Mouse (Mus musculus) lung, embryonic 16.5 days (tissue): ENCODE data around the gene Zfp385b. TPM values are rescaled to one million over a fixed set of nuclear protein-coding genes. Genes with fewer than 3 reads are reported as not detected.

Experiments
- ATAC-seq: fragments of 200-750 bp; cut with Nextera tagmentation; 2 replicates; pipeline ENCODE4 v1.8.0; 2017; ENCODE audit warnings: low read depth, mild to moderate bottlenecking, moderate library complexity
- H3K27ac ChIP-seq: fragments of 300-500 bp; sonication (generic); 2 replicates; pipeline ENCODE4 v1.5.1; 2014; ENCODE audit warnings: mild to moderate bottlenecking, control low read depth, low read length
- H3K27me3 ChIP-seq: fragments of 300-500 bp; sonication (generic); 2 replicates; pipeline ENCODE4 v1.6.1; 2014; ENCODE audit warnings: low read depth, low read length, mixed read lengths; ENCODE audit not compliant: control insufficient read depth, insufficient read depth
- H3K36me3 ChIP-seq: fragments of 300-500 bp; sonication (generic); 2 replicates; pipeline ENCODE4 v1.6.1; 2014; ENCODE audit warnings: low read length; ENCODE audit not compliant: control insufficient read depth, insufficient read depth
- H3K4me1 ChIP-seq: fragments of 300-500 bp; sonication (generic); replicated peaks from 2 replicates; pipeline ENCODE4 v1.6.1; 2014; ENCODE audit warnings: low read length, mixed read lengths; ENCODE audit not compliant: control insufficient read depth, insufficient read depth
- H3K4me2 ChIP-seq: fragments of 300-500 bp; sonication (generic); 2 replicates; pipeline ENCODE4 v1.6.1; 2014; ENCODE audit warnings: low read depth, low read length, control low read depth
- H3K4me3 ChIP-seq: fragments of 300-500 bp; sonication (generic); 2 replicates; pipeline ENCODE4 v1.5.1; 2014; ENCODE audit warnings: mild to moderate bottlenecking, low read length, control low read depth
- H3K9ac ChIP-seq: fragments of 300-500 bp; sonication (generic); 2 replicates; pipeline ENCODE4 v1.6.1; 2014; ENCODE audit warnings: low read length, control low read depth
- H3K9me3 ChIP-seq: fragments of 300-500 bp; sonication (generic); 2 replicates; pipeline ENCODE4 v1.6.1; 2016; ENCODE audit warnings: low read length; ENCODE audit not compliant: control insufficient read depth
- WGBS: fragments of 180-500 bp; shearing (Covaris S2); extraction: QIAGEN DNeasy Blood & Tissue Kit; methylation state at CpG from one replicate; pipeline ENCODE4 v1.1.7; 2014; 5-methylcytosine and 5-hydroxymethylcytosine counted together
- polyA plus RNA-seq: library from polyadenylated mRNA; unstranded; fragments of >200 nt; fragmentation: Nextera tagmentation; extraction: Ambion mirVana; gene quantifications from 2 replicates; pipeline ENCODE4 v1.2.1, GENCODE M21; 2015

The Zfp385b gene
- polyA plus RNA-seq, 1 experiment from 2014 or later, result 7.0 TPM

- no peak overlapping the region for H3K9ac ChIP-seq
- no peaks in the 10 kb centered on the region for H3K27me3 ChIP-seq
- no peak overlapping the region for H3K4me3 ChIP-seq
- no peaks in the 10 kb centered on the region for H3K9me3 ChIP-seq
- no peaks in the 10 kb centered on the region for H3K36me3 ChIP-seq
- ATAC-seq, result no peak
- WGBS, result 73% methylated on average over 2 of the region's 2 CpGs
- H3K4me1 ChIP-seq, result no peaks in the 10 kb centered on the region
- no peak overlapping the region for H3K27ac ChIP-seq
- no peak overlapping the region for H3K4me2 ChIP-seq
Observed at GRCm38 (mm10) chr2:77730196-77730595, 89.2 kb downstream of the Zfp385b start.

DNA sequence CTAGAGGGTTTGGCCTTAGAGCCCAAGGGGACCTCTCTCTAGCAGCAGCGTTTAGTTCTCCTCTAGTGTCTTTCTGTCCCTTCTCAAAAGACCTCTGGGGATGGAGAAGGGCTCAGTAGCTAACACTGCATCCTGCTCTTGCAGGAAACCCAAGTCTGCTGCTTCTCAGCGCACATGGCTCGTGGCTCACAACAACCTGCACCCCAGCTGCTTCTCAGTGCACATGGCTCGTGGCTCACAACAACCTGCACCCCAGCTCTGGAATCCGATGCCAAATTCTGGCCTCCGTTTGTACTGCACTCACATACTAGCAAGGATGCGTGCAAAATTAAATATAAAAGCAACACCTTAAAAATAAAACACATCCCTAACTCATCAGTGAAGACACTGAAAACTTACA is 92.6 kb downstream of the Zfp385b start:
- WGBS, result 78% methylated on average over 7 of the region's 7 CpGs
- Histone ChIP-seq H3K36me3 (no peaks in the 10 kb centered on the region), H3K27ac (no peak overlapping the region), H3K9me3 (no peaks in the 10 kb centered on the region), H3K4me3 (no peak overlapping the region), H3K9ac (no peak overlapping the region), H3K27me3 (no peaks in the 10 kb centered on the region), H3K4me1 (no peaks in the 10 kb centered on the region), H3K4me2 (no peak overlapping the region)
- no peak for ATAC-seq

DNA sequence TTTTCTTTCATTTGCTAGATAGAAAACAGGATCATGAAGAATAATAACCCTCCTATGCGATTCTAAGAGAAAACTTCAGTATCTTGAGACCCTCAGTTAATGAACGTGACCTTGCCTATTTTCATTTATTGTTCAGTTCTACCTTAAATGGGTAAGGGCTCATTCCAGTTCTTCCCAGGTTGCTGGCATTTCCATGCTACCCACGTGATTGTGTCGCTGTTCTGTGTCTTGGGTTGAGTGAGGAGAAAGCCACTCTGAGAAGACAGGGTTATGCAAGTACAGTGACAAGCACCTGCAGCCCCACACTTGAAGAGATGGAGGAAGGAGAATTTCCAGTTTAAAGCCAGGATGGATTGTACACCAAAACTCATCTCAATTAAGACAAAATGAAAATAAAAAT is 98.6 kb downstream of the Zfp385b start:
- Histone ChIP-seq H3K9me3 (no peaks in the 10 kb centered on the region), H3K27ac (no peak overlapping the region), H3K4me1 (no peaks in the 10 kb centered on the region), H3K4me3 (no peak overlapping the region), H3K4me2 (no peak overlapping the region), H3K36me3 (no peaks in the 10 kb centered on the region), H3K27me3 (no peaks in the 10 kb centered on the region), H3K9ac (no peak overlapping the region)
- ATAC-seq, result no peak
- 86% methylated on average over 4 of the region's 4 CpGs for WGBS

- no peak overlapping the region for H3K27ac ChIP-seq
- no peaks in the 10 kb centered on the region for H3K4me1 ChIP-seq
- H3K27me3 ChIP-seq, result no peaks in the 10 kb centered on the region
- H3K9ac ChIP-seq, result no peak overlapping the region
- no peak for ATAC-seq
- H3K9me3 ChIP-seq, result no peaks in the 10 kb centered on the region
- H3K4me3 ChIP-seq, result no peak overlapping the region
- WGBS, result 74% methylated on average over 3 of the region's 3 CpGs
- H3K4me2 ChIP-seq, result no peak overlapping the region
- H3K36me3 ChIP-seq, result no peaks in the 10 kb centered on the region
Observed at GRCm38 (mm10) chr2:77716367-77716766, 103.1 kb downstream of the Zfp385b start.

DNA sequence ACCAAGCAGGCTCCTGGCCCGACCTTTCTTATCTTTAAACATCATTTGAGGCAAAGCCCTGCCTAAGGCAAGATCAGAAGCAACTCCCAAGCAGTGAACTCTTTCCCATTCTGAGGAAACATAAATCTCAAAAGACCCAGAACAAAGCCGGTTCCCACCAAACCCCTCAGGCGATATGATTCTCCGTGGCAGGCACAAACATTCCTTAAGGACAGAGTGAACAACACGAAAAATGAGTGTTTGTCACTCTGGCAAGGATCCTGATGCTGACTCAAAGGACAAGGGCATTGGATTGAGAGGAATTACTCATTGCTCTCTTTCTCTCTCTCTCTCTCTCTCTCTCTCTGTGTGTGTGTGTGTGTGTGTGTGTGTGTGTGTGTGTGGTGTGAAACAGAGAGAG is 105.6 kb downstream of the Zfp385b start:
- H3K4me2 ChIP-seq, result no peak overlapping the region
- no peaks in the 10 kb centered on the region for H3K9me3 ChIP-seq
- no peak overlapping the region for H3K27ac ChIP-seq
- no peaks in the 10 kb centered on the region for H3K27me3 ChIP-seq
- H3K9ac ChIP-seq, result no peak overlapping the region
- 27% methylated on average over 5 of the region's 5 CpGs for WGBS
- no peak for ATAC-seq
- no peaks in the 10 kb centered on the region for H3K36me3 ChIP-seq
- no peaks in the 10 kb centered on the region for H3K4me1 ChIP-seq
- no peak overlapping the region for H3K4me3 ChIP-seq

DNA sequence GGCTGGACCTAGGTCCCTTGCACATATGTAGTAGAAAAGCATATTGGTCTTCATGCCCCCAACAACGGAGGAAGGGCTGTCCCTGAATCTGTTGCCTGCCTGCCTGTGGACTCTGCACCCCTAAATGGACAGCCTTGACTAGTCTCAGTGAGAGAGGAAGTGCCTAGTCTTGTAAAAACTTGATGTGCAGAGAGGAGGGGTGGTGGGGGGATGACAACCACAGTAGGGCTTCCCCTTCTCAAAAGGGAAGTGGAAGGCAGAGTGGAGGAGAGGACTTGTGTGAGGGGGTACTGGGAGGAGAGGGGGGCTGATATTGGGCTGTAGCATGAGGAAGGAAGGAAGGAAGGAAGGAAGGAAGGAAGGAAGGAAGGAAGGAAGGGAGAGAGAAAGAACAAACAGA is 107.7 kb downstream of the Zfp385b start:
- Histone ChIP-seq H3K4me3 (no peak overlapping the region), H3K9ac (no peak overlapping the region), H3K27ac (no peak overlapping the region), H3K9me3 (no peaks in the 10 kb centered on the region), H3K4me1 (no peaks in the 10 kb centered on the region), H3K27me3 (no peaks in the 10 kb centered on the region), H3K36me3 (no peaks in the 10 kb centered on the region), H3K4me2 (no peak overlapping the region)
- no peak for ATAC-seq
- 80% methylated on average over 1 of the region's 1 CpGs for WGBS

- ATAC-seq, result peak; percentile 36; the same call in 1 of the 2 replicates
Observed at GRCm38 (mm10) chr2:77709206-77709794, 110.1 kb downstream of the Zfp385b start.

DNA sequence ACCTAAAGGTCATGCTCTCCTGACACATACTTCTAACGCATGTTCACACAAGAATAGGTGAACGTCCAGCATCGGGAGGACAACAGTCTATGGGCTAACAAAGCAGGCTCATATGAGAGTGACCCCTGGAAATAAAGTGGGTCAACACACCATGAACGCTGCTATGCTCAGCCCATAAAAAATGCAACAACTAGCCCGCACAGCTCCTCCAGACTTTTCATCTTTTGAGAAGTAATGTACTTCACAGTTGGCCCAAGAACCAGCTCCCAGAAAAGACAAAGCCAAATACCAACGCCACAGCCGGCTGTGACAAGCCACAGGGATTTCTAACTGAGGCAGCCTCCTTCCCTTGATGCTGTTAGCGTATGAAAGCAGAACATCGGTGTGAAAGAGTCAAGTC is 112.3 kb downstream of the Zfp385b start:
- no peak for ATAC-seq
- H3K27ac ChIP-seq, result no peak overlapping the region
- H3K36me3 ChIP-seq, result no peaks in the 10 kb centered on the region
- 63% methylated on average over 9 of the region's 9 CpGs for WGBS
- H3K9me3 ChIP-seq, result no peaks in the 10 kb centered on the region
- H3K4me1 ChIP-seq, result no peaks in the 10 kb centered on the region; the same call in 1 of the 2 replicates
- H3K9ac ChIP-seq, result no peak overlapping the region
- H3K4me3 ChIP-seq, result no peak overlapping the region
- no peaks in the 10 kb centered on the region for H3K27me3 ChIP-seq
- H3K4me2 ChIP-seq, result no peak overlapping the region

More at GRCm38 (mm10) chr2:77709206-77709794, 110.1 kb downstream of the Zfp385b start:
- Histone ChIP-seq H3K4me1 (no peaks in the 10 kb centered on the region), H3K27me3 (no peaks in the 10 kb centered on the region), H3K4me2 (0 out of 2 replicates have a peak overlapping the region, but pooled peaks have one; percentile 32), H3K36me3 (no peaks in the 10 kb centered on the region), H3K4me3 (no peak overlapping the region), H3K27ac (no peak overlapping the region), H3K9ac (no peak overlapping the region), H3K9me3 (no peaks in the 10 kb centered on the region)
- WGBS, result 30% methylated on average over 7 of the region's 7 CpGs

DNA sequence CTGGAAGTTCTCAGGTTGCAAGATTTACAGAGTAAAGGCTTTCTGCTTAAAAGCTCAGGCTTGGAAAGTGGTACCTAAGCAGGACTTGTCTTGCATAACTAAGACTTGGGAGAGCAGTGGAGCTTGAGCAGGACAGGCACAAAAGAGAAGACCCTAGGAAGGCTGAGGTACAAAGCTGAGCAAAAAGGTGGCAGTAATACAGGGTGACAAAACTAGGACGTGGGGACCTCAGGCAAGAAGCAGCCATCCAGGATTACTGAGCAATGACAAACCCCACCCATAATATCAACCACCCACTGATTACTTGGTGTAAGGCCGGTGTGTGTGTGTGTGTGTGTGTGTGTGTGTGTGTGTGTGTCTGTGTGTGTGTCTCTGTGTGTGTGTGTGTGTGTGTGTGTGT is 114.0 kb downstream of the Zfp385b start:
- H3K9me3 ChIP-seq, result no peaks in the 10 kb centered on the region
- no peak overlapping the region for H3K27ac ChIP-seq
- no peaks in the 10 kb centered on the region for H3K27me3 ChIP-seq
- ATAC-seq, result no peak
- no peak overlapping the region for H3K4me2 ChIP-seq
- H3K4me3 ChIP-seq, result no peak overlapping the region
- H3K9ac ChIP-seq, result no peak overlapping the region
- no peaks in the 10 kb centered on the region; the same call in 1 of the 2 replicates for H3K4me1 ChIP-seq
- 74% methylated on average over 2 of the region's 2 CpGs for WGBS
- no peaks in the 10 kb centered on the region for H3K36me3 ChIP-seq

GRCm38 (mm10) chr2:77703080-77703479 is 116.4 kb downstream of the Zfp385b start:
- ATAC-seq, result no peak
- Histone ChIP-seq H3K4me1 (no peaks in the 10 kb centered on the region; the same call in 1 of the 2 replicates), H3K9me3 (no peaks in the 10 kb centered on the region), H3K4me2 (peak overlapping the region; percentile 48), H3K36me3 (no peaks in the 10 kb centered on the region), H3K27ac (no peak overlapping the region), H3K27me3 (no peaks in the 10 kb centered on the region), H3K4me3 (peak overlapping the region; percentile 37), H3K9ac (no peak overlapping the region)
- WGBS, result 21% methylated on average over 19 of the region's 19 CpGs
